Mouse (Mus musculus) ovary, adult 10 weeks (tissue): ENCODE data around the gene Tubgcp5. TPM values are rescaled to one million over a fixed set of nuclear protein-coding genes. Genes with fewer than 3 reads are reported as not detected.

Source experiments
- polyA plus RNA-seq: library from polyadenylated mRNA; stranded (reverse); fragments of 350-450 nt; fragmentation: Illumina TruSeq; extraction: RNeasy Lipid Tissue Mini Kit (QIAGEN cat#74804); gene quantifications from one replicate; pipeline ENCODE4 v1.2.3, GENCODE M21; 2014

The Tubgcp5 gene
- polyA plus RNA-seq = 48.9 TPM

GRCm38 (mm10) chr7:55793952-55794603 lies at the start of gene Tubgcp5:
Gene Tubgcp5, plus strand, starts transcription at chr7:55794154.

GRCm38 (mm10) chr7:55767926-55768325 lies 26.0 kb upstream of the Tubgcp5 start, which contains the start of gene Siglech:
Gene Siglech, plus strand, starts transcription at chr7:55768178.

GRCm38 (mm10) chr7:55841445-55841844 lies 47.5 kb downstream of the Tubgcp5 start, which contains the start of gene Cyfip1:
Gene Cyfip1, plus strand, starts transcription at chr7:55841745.

Other genes with a start within 250 kb of the Tubgcp5 start
- 2.3 TPM for gene Siglech, start 26.0 kb upstream of the Tubgcp5 start, polyA plus RNA-seq
- gene Cyfip1, start 47.6 kb downstream of the Tubgcp5 start, polyA plus RNA-seq = 105 TPM
- gene Nipa2, start 168.3 kb downstream of the Tubgcp5 start, polyA plus RNA-seq = 120 TPM
- gene Nipa1, start 225.8 kb downstream of the Tubgcp5 start, polyA plus RNA-seq = 26.2 TPM